Mouse (Mus musculus) ES-E14 (cell line): Measurements from ENCODE around the gene 4930505A04Rik.

Experiments used
- CHD2 ChIP-seq: IDR thresholded peaks from 2 replicates; pipeline ENCODE4 v1.6.1; 2014; ENCODE audit warnings: mild to moderate bottlenecking, low read depth, low read length, inconsistent platforms
- ZNF384 ChIP-seq: IDR thresholded peaks from 2 replicates; pipeline ENCODE4 v1.6.1; 2012; ENCODE audit warnings: low read depth, low read length, inconsistent platforms

- TF ChIP-seq ZNF384 (no peak), CHD2 (no peak)
Measured at GRCm38 (mm10) chr11:30483286-30483685, 11.7 kb upstream of the 4930505A04Rik start.
